Mouse (Mus musculus) liver, adult 2 months (tissue): Measurements from ENCODE around the gene Mgat1. TPM values are rescaled to one million over a fixed set of nuclear protein-coding genes. Genes with fewer than 3 reads are reported as not detected.

Experiments
- DNase-seq: peaks from one replicate; pipeline ENCODE4 v3.0.0-alpha.2; 2011; ENCODE audit warnings: low read depth, low spot score; ENCODE audit errors: extremely low read depth
- H3K27ac ChIP-seq: fragments of 200-500 bp; replicated peaks from 2 replicates; pipeline ENCODE4 v1.5.1; 2012; ENCODE audit warnings: low read depth, mild to moderate bottlenecking, control low read depth, inconsistent platforms, low read length; ENCODE audit not compliant: insufficient read depth
- H3K27me3 ChIP-seq: fragments of 200-500 bp; 2 replicates; pipeline ENCODE4 v1.6.1; 2012; ENCODE audit warnings: mild to moderate bottlenecking, moderate library complexity, low read length, inconsistent platforms; ENCODE audit not compliant: control insufficient read depth, insufficient read depth
- H3K36me3 ChIP-seq: fragments of 200-500 bp; 2 replicates; pipeline ENCODE4 v1.6.1; 2012; ENCODE audit warnings: low read length, inconsistent platforms; ENCODE audit not compliant: control insufficient read depth, insufficient read depth
- H3K4me1 ChIP-seq: fragments of 200-500 bp; 2 replicates; pipeline ENCODE4 v1.6.1; 2011; ENCODE audit warnings: low read length; ENCODE audit not compliant: control insufficient read depth, insufficient read depth
- H3K4me3 ChIP-seq: fragments of 200-500 bp; 2 replicates; pipeline ENCODE4 v1.5.1; 2011; ENCODE audit warnings: low read depth, mild to moderate bottlenecking, control low read depth, low read length, moderate library complexity; ENCODE audit not compliant: insufficient read depth
- H3K79me2 ChIP-seq: fragments of 200-500 bp; 2 replicates; pipeline ENCODE4 v1.6.1; 2012; ENCODE audit warnings: inconsistent platforms, mild to moderate bottlenecking, low read length, moderate library complexity; ENCODE audit not compliant: control insufficient read depth, insufficient read depth
- H3K9ac ChIP-seq: fragments of 200-500 bp; 2 replicates; pipeline ENCODE4 v1.6.1; 2012; ENCODE audit warnings: low read depth, mild to moderate bottlenecking, control low read depth, inconsistent platforms, low read length
- CTCF ChIP-seq: fragments of 200-500 bp; IDR thresholded peaks from 2 replicates; pipeline ENCODE4 v1.5.1; 2011; ENCODE audit warnings: low read depth, low read length, control low read depth
- POLR2A ChIP-seq: fragments of 200-500 bp; IDR thresholded peaks from 2 replicates; pipeline ENCODE4 v1.6.1; 2011; ENCODE audit warnings: low read length, control low read depth; ENCODE audit not compliant: insufficient read depth; ENCODE audit errors: extremely low read depth
- WGBS: fragments of 180-500 bp; shearing (Covaris S2); methylation state at CpG from one replicate; pipeline ENCODE4 v1.1.7; 2018; 5-methylcytosine and 5-hydroxymethylcytosine counted together
- polyA plus RNA-seq: library from polyadenylated mRNA; depleted of rRNA; stranded (reverse); fragments of >200 nt; gene quantifications from 2 replicates; pipeline ENCODE4 v1.2.3, GENCODE M21; 2012
- total RNA-seq: library from RNA; depleted of rRNA; stranded (reverse); fragments of >200 nt; gene quantifications from 2 replicates; pipeline ENCODE4 v1.2.3, GENCODE M21; 2014

Mgat1 gene
- total and polyA plus RNA-seq, 2 experiments: 44.7 to 145 TPM

- H3K79me2 ChIP-seq: no peaks in the 10 kb centered on the region
- WGBS: 10% methylated on average over 1 of the region's 1 CpGs
- DNase-seq: peak; percentile 57
- TF ChIP-seq POLR2A (no peak), CTCF (no peak)
- H3K9ac ChIP-seq: no peak overlapping the region
- peaks cover 21% of the 10 kb centered on the region for H3K4me1 ChIP-seq
- no peaks in the 10 kb centered on the region for H3K27me3 ChIP-seq
- H3K36me3 ChIP-seq: no peaks in the 10 kb centered on the region
- no peak overlapping the region for H3K27ac ChIP-seq
- no peak overlapping the region for H3K4me3 ChIP-seq
Measured at GRCm38 (mm10) chr11:49236891-49237290, 7.1 kb upstream of the Mgat1 start.

DNA sequence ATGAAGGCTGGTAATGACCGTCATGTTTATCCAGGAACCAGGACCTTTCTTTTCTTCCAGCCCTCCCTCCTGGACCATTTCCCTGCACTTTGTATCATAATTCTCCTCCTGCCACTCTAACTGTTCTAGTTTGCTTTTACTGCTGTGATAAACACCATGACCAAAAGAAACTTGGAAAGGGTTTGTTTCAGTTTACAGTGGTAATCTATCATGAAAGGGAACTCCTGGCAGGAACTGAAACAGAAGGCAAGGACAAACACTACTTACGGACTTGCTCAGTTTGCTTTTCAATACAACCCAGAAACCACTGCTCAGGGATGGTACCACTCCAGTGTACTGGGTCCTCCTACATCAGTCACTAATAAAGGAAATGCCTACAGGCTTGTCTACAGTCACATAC lies 6.5 kb upstream of the Mgat1 start:
- peak overlapping the region; percentile 60 for H3K27ac ChIP-seq
- no peaks in the 10 kb centered on the region for H3K36me3 ChIP-seq
- no peak overlapping the region for H3K9ac ChIP-seq
- peak; percentile 56 for DNase-seq
- H3K4me3 ChIP-seq: no peak overlapping the region
- WGBS: 6% methylated on average over 2 of the region's 2 CpGs
- peaks cover 21% of the 10 kb centered on the region for H3K4me1 ChIP-seq
- H3K79me2 ChIP-seq: no peaks in the 10 kb centered on the region
- H3K27me3 ChIP-seq: no peaks in the 10 kb centered on the region
- no peak for TF ChIP-seq CTCF
- TF ChIP-seq POLR2A: no peak

DNA sequence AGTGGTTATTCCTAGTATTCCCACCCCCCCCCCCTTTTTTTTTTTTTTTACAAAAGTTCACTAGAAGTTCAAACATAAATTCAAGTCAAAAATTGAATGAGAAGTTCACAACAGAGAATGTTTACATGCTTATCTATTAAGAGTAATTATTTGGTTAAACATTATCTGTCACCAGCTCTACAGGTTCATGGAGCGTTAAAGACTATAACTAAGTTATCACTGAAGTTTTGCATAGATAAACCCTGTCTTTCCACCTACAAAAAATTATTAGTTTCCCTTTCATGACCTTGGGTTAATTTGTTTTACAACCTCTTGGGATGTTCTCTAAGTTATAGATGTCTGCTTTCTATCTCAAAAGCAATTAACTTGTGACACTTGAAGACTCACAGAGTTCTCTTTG lies 3.7 kb upstream of the Mgat1 start:
- Histone ChIP-seq H3K27ac (no peak overlapping the region), H3K27me3 (no peaks in the 10 kb centered on the region), H3K4me3 (no peak overlapping the region), H3K9ac (no peak overlapping the region), H3K79me2 (no peaks in the 10 kb centered on the region), H3K36me3 (no peaks in the 10 kb centered on the region), H3K4me1 (peaks cover 22% of the 10 kb centered on the region)
- DNase-seq: no peak
- 74% methylated on average over 1 of the region's 1 CpGs for WGBS
- no peak for TF ChIP-seq POLR2A
- TF ChIP-seq CTCF: no peak

DNA sequence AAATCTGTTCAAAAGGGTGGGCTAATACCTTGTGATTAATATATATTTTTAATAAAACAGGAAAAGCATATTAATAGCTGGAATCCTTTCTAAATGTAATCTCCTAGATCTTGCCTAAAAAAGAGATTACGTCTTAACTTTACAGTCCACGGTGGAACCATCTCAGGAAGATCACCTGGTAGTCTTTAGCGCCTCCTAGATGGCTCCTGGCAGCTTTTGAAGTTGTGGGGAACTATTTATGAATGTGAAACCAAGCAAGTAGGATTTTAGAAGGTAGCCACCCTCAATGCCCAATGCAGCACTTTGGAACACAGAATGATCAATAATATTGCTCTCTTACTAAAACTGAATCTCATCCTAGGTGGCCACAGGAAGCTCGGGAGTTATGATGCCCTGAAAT lies 3.1 kb upstream of the Mgat1 start:
- 73% methylated on average over 4 of the region's 4 CpGs for WGBS
- H3K4me3 ChIP-seq: no peak overlapping the region
- H3K4me1 ChIP-seq: peaks cover 22% of the 10 kb centered on the region
- H3K27me3 ChIP-seq: no peaks in the 10 kb centered on the region
- no peak overlapping the region for H3K9ac ChIP-seq
- DNase-seq: no peak
- H3K79me2 ChIP-seq: no peaks in the 10 kb centered on the region
- no peak overlapping the region for H3K27ac ChIP-seq
- no peak for TF ChIP-seq POLR2A
- no peak for TF ChIP-seq CTCF
- H3K36me3 ChIP-seq: no peaks in the 10 kb centered on the region

DNA sequence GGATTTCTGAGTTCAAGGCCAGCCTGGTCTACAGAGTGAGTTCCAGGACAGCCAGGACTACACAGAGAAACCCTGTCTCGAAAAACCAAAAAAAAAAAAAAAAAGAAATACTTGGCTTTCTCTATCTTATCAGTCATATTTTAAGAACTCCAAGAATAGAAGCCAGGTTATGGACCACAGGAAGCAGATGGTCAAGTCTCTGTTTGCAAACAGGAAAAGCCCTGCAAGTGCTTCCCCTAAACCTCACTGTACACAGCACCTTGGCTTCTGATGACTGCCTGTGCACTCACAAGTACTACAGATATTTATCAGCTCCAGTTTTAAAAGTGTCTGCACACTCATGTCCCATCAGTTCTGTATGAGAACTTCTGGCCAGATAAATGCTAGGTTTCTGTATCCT lies 2.5 kb upstream of the Mgat1 start:
- Histone ChIP-seq H3K27me3 (no peaks in the 10 kb centered on the region), H3K4me1 (peaks cover 18% of the 10 kb centered on the region), H3K9ac (no peak overlapping the region), H3K79me2 (no peaks in the 10 kb centered on the region; the same call in 1 of the 2 replicates), H3K4me3 (no peak overlapping the region), H3K27ac (no peak overlapping the region), H3K36me3 (no peaks in the 10 kb centered on the region)
- DNase-seq: no peak
- WGBS: 55% methylated on average over 1 of the region's 1 CpGs
- TF ChIP-seq POLR2A (no peak), CTCF (no peak)

GRCm38 (mm10) chr11:49242944-49243626 lies 906 bp upstream of the Mgat1 start:
- Histone ChIP-seq H3K4me1 (peaks cover 15% of the 10 kb centered on the region), H3K9ac (no peak overlapping the region), H3K36me3 (no peaks in the 10 kb centered on the region), H3K79me2 (peaks cover 9% of the 10 kb centered on the region; the same call in 1 of the 2 replicates), H3K4me3 (peak overlapping the region; percentile 64), H3K27me3 (no peaks in the 10 kb centered on the region), H3K27ac (peak overlapping the region; percentile 33)
- TF ChIP-seq POLR2A: no peak
- 20% methylated on average over 11 of the region's 11 CpGs for WGBS
- DNase-seq: peak; percentile 62
